Mouse (Mus musculus) stomach, embryonic 16.5 days (tissue): ENCODE data around the gene Sde2. TPM values are rescaled to one million over a fixed set of nuclear protein-coding genes. Genes with fewer than 3 reads are reported as not detected.
"Not testable (repeated sequence)": the region's sequence is repeated elsewhere in the genome, so short reads cannot be mapped to it uniquely, and the experiment has no call there.

Experiments used
- ATAC-seq: fragments of 200-750 bp; cut with Nextera tagmentation; 2 replicates; pipeline ENCODE4 v1.8.0; 2017; ENCODE audit warnings: moderate number of reproducible peaks, moderate TSS enrichment; ENCODE audit not compliant: insufficient read depth, low FRiP score
- H3K27ac ChIP-seq: fragments of 300-500 bp; sonication (generic); 2 replicates; pipeline ENCODE4 v1.5.1; 2014; ENCODE audit warnings: low read length
- H3K27me3 ChIP-seq: fragments of 300-500 bp; sonication (generic); 2 replicates; pipeline ENCODE4 v1.6.1; 2014; ENCODE audit warnings: low read length, control low read depth, mixed read lengths; ENCODE audit not compliant: control insufficient read depth, insufficient read depth
- H3K36me3 ChIP-seq: fragments of 300-500 bp; sonication (generic); 2 replicates; pipeline ENCODE4 v1.6.1; 2014; ENCODE audit warnings: low read length; ENCODE audit not compliant: control insufficient read depth, insufficient read depth
- H3K4me1 ChIP-seq: fragments of 300-500 bp; sonication (generic); 2 replicates; pipeline ENCODE4 v1.6.1; 2014; ENCODE audit warnings: low read length, control low read depth, mixed read lengths; ENCODE audit not compliant: control insufficient read depth, insufficient read depth
- H3K4me2 ChIP-seq: fragments of 300-500 bp; sonication (generic); 2 replicates; pipeline ENCODE4 v1.6.1; 2014; ENCODE audit warnings: low read depth, low read length, mixed read lengths
- H3K4me3 ChIP-seq: fragments of 300-500 bp; sonication (generic); replicated peaks from 2 replicates; pipeline ENCODE4 v1.5.1; 2014; ENCODE audit warnings: mild to moderate bottlenecking, low read length
- H3K9ac ChIP-seq: fragments of 300-500 bp; sonication (generic); 2 replicates; pipeline ENCODE4 v1.6.1; 2014; ENCODE audit warnings: low read length
- H3K9me3 ChIP-seq: fragments of 300-500 bp; sonication (generic); replicated peaks from 2 replicates; pipeline ENCODE4 v1.6.1; 2016; ENCODE audit warnings: low read length, control low read depth; ENCODE audit not compliant: control insufficient read depth
- WGBS: fragments of 180-500 bp; shearing (Covaris S2); extraction: QIAGEN DNeasy Blood & Tissue Kit; methylation state at CpG from one replicate; pipeline ENCODE4 v1.1.7; 2014; 5-methylcytosine and 5-hydroxymethylcytosine counted together
- polyA plus RNA-seq: library from polyadenylated mRNA; unstranded; fragments of >200 nt; fragmentation: Nextera tagmentation; extraction: Ambion mirVana; gene quantifications from 2 replicates; pipeline ENCODE4 v1.2.1, GENCODE M21; 2015

Gene Sde2
- polyA plus RNA-seq, 1 experiment from 2014 or later: 34.9 TPM

- ATAC-seq: no peak
These were observed 38.9 kb downstream of the Sde2 start for GRCm38 (mm10) chr1:180889841-180890240.

DNA sequence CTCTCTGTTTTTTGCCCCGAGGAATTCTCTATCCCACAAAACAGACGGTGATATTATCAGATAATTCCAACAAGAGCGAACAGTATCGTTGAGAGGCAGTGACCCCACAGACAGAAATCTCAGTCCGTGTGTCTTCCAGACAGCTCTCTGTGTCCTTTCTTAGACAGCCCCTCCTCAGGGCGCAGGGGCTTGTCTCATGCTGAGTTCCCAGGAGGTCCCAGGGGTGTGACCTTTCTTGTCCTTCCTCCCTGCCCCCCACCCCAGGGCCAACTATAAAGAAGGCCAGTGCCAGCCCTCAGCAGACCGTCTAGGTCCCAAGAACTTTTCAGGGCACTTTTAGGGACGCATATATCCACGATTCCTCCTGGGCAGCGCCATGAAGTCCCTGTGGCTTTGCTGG, 41.9 kb downstream of the Sde2 start, which contains the start of gene Lefty2:
TSS of gene Lefty2 (plus strand) at position 301 of the 400 bp plus-strand sequence.
- WGBS: 58% methylated on average over 10 of the region's 10 CpGs
- peaks cover 20% of the 10 kb centered on the region for H3K27me3 ChIP-seq
- H3K27ac ChIP-seq: no peak within 1 kb of the TSS
- no peaks in the 10 kb centered on the region for H3K9me3 ChIP-seq
- no peaks in the 10 kb centered on the region for H3K36me3 ChIP-seq
- H3K4me3 ChIP-seq: no peak within 1 kb of the TSS
- ATAC-seq: no peak
- peaks cover 17% of the 10 kb centered on the region for H3K4me1 ChIP-seq
- no peak within 1 kb of the TSS for H3K9ac ChIP-seq
- H3K4me2 ChIP-seq: no peak within 1 kb of the TSS

More at GRCm38 (mm10) chr1:180889841-180890240, 38.9 kb downstream of the Sde2 start:
- Histone ChIP-seq H3K27me3 (peaks cover 15% of the 10 kb centered on the region), H3K4me1 (peaks cover 17% of the 10 kb centered on the region), H3K4me2 (no peak overlapping the region), H3K36me3 (no peaks in the 10 kb centered on the region), H3K27ac (no peak overlapping the region), H3K4me3 (no peak overlapping the region), H3K9ac (no peak overlapping the region), H3K9me3 (no peaks in the 10 kb centered on the region)
- WGBS: 56% methylated on average over 6 of the region's 6 CpGs

DNA sequence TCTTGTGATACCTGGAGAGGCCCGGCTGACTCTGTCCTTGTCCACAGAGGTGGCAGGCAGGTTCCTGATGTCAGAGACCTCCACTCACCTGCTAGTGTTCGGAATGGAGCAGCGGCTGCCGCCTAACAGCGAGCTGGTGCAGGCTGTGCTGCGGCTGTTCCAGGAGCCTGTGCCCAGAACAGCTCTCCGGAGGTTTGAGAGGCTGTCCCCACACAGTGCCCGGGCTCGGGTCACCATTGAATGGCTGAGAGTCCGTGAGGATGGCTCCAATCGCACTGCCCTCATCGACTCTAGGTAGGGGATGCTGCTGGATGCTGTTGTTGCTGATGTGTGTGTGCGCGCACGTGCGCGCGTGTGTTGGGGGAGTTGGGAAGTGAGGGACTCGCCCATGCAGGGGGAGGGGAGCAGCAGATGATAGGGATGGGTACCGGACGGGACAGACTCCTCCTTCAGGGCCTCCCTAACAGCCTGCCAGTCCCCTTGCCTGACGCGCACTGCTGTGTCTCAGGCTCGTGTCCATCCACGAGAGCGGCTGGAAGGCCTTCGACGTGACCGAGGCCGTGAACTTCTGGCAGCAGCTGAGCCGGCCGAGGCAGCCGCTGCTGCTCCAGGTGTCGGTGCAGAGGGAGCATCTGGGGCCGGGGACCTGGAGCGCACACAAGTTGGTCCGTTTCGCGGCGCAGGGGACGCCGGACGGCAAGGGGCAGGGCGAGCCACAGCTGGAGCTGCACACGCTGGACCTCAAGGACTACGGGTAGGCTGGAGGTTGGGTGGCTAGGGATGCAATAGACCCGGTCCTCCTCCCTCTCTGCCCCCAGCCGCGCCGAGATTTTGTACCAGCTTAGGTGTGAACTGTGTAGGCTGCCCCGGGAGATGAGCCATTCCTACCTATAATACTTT, 43.4 kb downstream of the Sde2 start:
- not testable (repeated sequence) for H3K9ac ChIP-seq, H3K36me3 ChIP-seq, H3K27ac ChIP-seq, H3K4me1 ChIP-seq, H3K9me3 ChIP-seq
- ATAC-seq: peak; percentile 12; the same call in 1 of the 2 replicates
- peak overlapping the region; percentile 35; the same call in 1 of the 2 replicates for H3K4me2 ChIP-seq
- H3K27me3 ChIP-seq: peaks cover 20% of the 10 kb centered on the region
- H3K4me3 ChIP-seq: peak overlapping the region; percentile 14; the same call in 1 of the 2 replicates
- WGBS: 6% methylated on average over 49 of the region's 51 CpGs

GRCm38 (mm10) chr1:180901107-180901506, 50.2 kb downstream of the Sde2 start:
- H3K9ac ChIP-seq: no peak overlapping the region
- no peaks in the 10 kb centered on the region for H3K36me3 ChIP-seq
- no peak for ATAC-seq
- no peak overlapping the region for H3K27ac ChIP-seq
- no peaks in the 10 kb centered on the region for H3K27me3 ChIP-seq
- peaks cover 9% of the 10 kb centered on the region; the same call in 1 of the 2 replicates for H3K4me1 ChIP-seq
- H3K4me3 ChIP-seq: no peak overlapping the region
- H3K4me2 ChIP-seq: no peak overlapping the region
- WGBS: 1% methylated on average over 4 of the region's 4 CpGs
- H3K9me3 ChIP-seq: no peaks in the 10 kb centered on the region

- H3K27ac ChIP-seq: no peak overlapping the region
- H3K27me3 ChIP-seq: no peaks in the 10 kb centered on the region
- peaks cover 9% of the 10 kb centered on the region; the same call in 1 of the 2 replicates for H3K4me1 ChIP-seq
- no peak overlapping the region for H3K9ac ChIP-seq
- 27% methylated on average over 5 of the region's 5 CpGs for WGBS
- peak; percentile 26 for ATAC-seq
- H3K4me3 ChIP-seq: no peak overlapping the region
- H3K9me3 ChIP-seq: no peaks in the 10 kb centered on the region
- H3K36me3 ChIP-seq: peaks cover 4% of the 10 kb centered on the region; the same call in 1 of the 2 replicates
- H3K4me2 ChIP-seq: no peak overlapping the region
These were observed 52.0 kb downstream of the Sde2 start for GRCm38 (mm10) chr1:180902915-180903314.

- H3K4me3 ChIP-seq: peak overlapping the region; percentile 78
- 25% methylated on average over 10 of the region's 10 CpGs for WGBS
- peak; percentile 12; the same call in 1 of the 2 replicates for ATAC-seq
- H3K27ac ChIP-seq: peak overlapping the region; percentile 87
- H3K4me1 ChIP-seq: peaks cover 9% of the 10 kb centered on the region; the same call in 1 of the 2 replicates
- peak overlapping the region; percentile 59 for H3K4me2 ChIP-seq
- H3K9ac ChIP-seq: peak overlapping the region; percentile 68
- peaks cover 4% of the 10 kb centered on the region; the same call in 1 of the 2 replicates for H3K36me3 ChIP-seq
- H3K27me3 ChIP-seq: no peaks in the 10 kb centered on the region
- H3K9me3 ChIP-seq: no peaks in the 10 kb centered on the region
These were observed 52.7 kb downstream of the Sde2 start for GRCm38 (mm10) chr1:180903666-180904038.

GRCm38 (mm10) chr1:180904039-180904814, 53.3 kb downstream of the Sde2 start, which contains the start of gene Pycr2:
Pycr2 (plus strand) TSS chr1:180904293.
- Histone ChIP-seq H3K4me3 (peak within 1 kb of the TSS; percentile 78), H3K9me3 (no peaks in the 10 kb centered on the region), H3K9ac (peak within 1 kb of the TSS; percentile 85), H3K4me2 (peak within 1 kb of the TSS; percentile 87), H3K27me3 (no peaks in the 10 kb centered on the region), H3K36me3 (peaks cover 4% of the 10 kb centered on the region; the same call in 1 of the 2 replicates), H3K4me1 (peaks cover 9% of the 10 kb centered on the region; the same call in 1 of the 2 replicates), H3K27ac (peak within 1 kb of the TSS; percentile 87)
- under 1% methylated on average over 52 of the region's 52 CpGs for WGBS
- peak; percentile 98 for ATAC-seq

GRCm38 (mm10) chr1:180904815-180905080, 53.8 kb downstream of the Sde2 start:
- Histone ChIP-seq H3K4me3 (peak overlapping the region; percentile 78), H3K27ac (peak overlapping the region; percentile 83), H3K27me3 (no peaks in the 10 kb centered on the region), H3K4me2 (peak overlapping the region; percentile 87), H3K4me1 (peaks cover 9% of the 10 kb centered on the region; the same call in 1 of the 2 replicates), H3K9ac (peak overlapping the region; percentile 85), H3K9me3 (no peaks in the 10 kb centered on the region), H3K36me3 (peaks cover 4% of the 10 kb centered on the region; the same call in 1 of the 2 replicates)
- WGBS: 5% methylated on average over 5 of the region's 5 CpGs
- no peak for ATAC-seq
